Mouse (Mus musculus) limb, embryonic 14.5 days (tissue): ENCODE measurements around the gene Htra3. TPM values are rescaled to one million over a fixed set of nuclear protein-coding genes. Genes with fewer than 3 reads are reported as not detected.

ENCODE experiments used
- ATAC-seq: fragments of 200-750 bp; cut with Nextera tagmentation; 2 replicates; pipeline ENCODE4 v1.8.0; 2017; ENCODE audit warnings: low read depth, moderate number of reproducible peaks, moderate TSS enrichment; ENCODE audit not compliant: low FRiP score
- DNase-seq: peaks from one replicate; pipeline ENCODE4 v3.0.0-alpha.2; 2015; ENCODE audit warnings: low spot score
- H3K27ac ChIP-seq: fragments of 300-500 bp; sonication (generic); replicated peaks from 2 replicates; pipeline ENCODE4 v1.5.1; 2014; ENCODE audit warnings: low read depth, mild to moderate bottlenecking, low read length, moderate library complexity, mixed read lengths
- H3K27me3 ChIP-seq: fragments of 300-500 bp; sonication (generic); 2 replicates; pipeline ENCODE4 v1.6.1; 2014; ENCODE audit warnings: low read length, mixed read lengths; ENCODE audit not compliant: control insufficient read depth, insufficient read depth
- H3K36me3 ChIP-seq: fragments of 300-500 bp; sonication (generic); 2 replicates; pipeline ENCODE4 v1.6.1; 2014; ENCODE audit warnings: mild to moderate bottlenecking, low read length, moderate library complexity, mixed read lengths; ENCODE audit not compliant: control insufficient read depth, insufficient read depth
- H3K4me1 ChIP-seq: fragments of 300-500 bp; sonication (generic); 2 replicates; pipeline ENCODE4 v1.6.1; 2014; ENCODE audit warnings: antibody characterized with exemption, low read length, mixed read lengths; ENCODE audit not compliant: control insufficient read depth, insufficient read depth
- H3K4me2 ChIP-seq: fragments of 300-500 bp; sonication (generic); replicated peaks from 2 replicates; pipeline ENCODE4 v1.6.1; 2014; ENCODE audit warnings: low read depth, mild to moderate bottlenecking, low read length, moderate library complexity; ENCODE audit not compliant: severe bottlenecking
- H3K4me3 ChIP-seq: fragments of 300-500 bp; sonication (generic); replicated peaks from 2 replicates; pipeline ENCODE4 v1.5.1; 2014; ENCODE audit warnings: low read length
- H3K9ac ChIP-seq: fragments of 300-500 bp; sonication (generic); 2 replicates; pipeline ENCODE4 v1.6.1; 2014; ENCODE audit warnings: mild to moderate bottlenecking, low read depth, low read length, moderate library complexity; ENCODE audit not compliant: severe bottlenecking
- H3K9me3 ChIP-seq: fragments of 300-500 bp; sonication (generic); 2 replicates; pipeline ENCODE4 v1.6.1; 2016; ENCODE audit warnings: low read length; ENCODE audit not compliant: control insufficient read depth
- POLR2A ChIP-seq: fragments of 200-500 bp; IDR thresholded peaks from 2 replicates; pipeline ENCODE4 v1.8.0; 2012; ENCODE audit warnings: inconsistent platforms, mild to moderate bottlenecking, moderate library complexity, borderline replicate concordance; ENCODE audit not compliant: insufficient read depth, insufficient read length; ENCODE audit errors: extremely low read depth
- WGBS: fragments of 180-500 bp; shearing (Covaris S2); extraction: QIAGEN DNeasy Blood & Tissue Kit; methylation state at CpG from one replicate; pipeline ENCODE4 v1.1.7; 2014; 5-methylcytosine and 5-hydroxymethylcytosine counted together
- polyA plus RNA-seq, 2 experiments: library from polyadenylated mRNA; depleted of rRNA in 1 of 2; stranded (reverse) in 1 of 2; unstranded in 1 of 2; fragments of >200 nt; fragmentation: Nextera tagmentation in 1 of 2; extraction: Ambion mirVana in 1 of 2; gene quantifications; 2 replicates each; pipeline versions ENCODE4 v1.2.1 to v1.2.3; 2012 to 2014

Gene Htra3
- polyA plus RNA-seq, 2 experiments = 48.8 to 59.2 TPM

DNA sequence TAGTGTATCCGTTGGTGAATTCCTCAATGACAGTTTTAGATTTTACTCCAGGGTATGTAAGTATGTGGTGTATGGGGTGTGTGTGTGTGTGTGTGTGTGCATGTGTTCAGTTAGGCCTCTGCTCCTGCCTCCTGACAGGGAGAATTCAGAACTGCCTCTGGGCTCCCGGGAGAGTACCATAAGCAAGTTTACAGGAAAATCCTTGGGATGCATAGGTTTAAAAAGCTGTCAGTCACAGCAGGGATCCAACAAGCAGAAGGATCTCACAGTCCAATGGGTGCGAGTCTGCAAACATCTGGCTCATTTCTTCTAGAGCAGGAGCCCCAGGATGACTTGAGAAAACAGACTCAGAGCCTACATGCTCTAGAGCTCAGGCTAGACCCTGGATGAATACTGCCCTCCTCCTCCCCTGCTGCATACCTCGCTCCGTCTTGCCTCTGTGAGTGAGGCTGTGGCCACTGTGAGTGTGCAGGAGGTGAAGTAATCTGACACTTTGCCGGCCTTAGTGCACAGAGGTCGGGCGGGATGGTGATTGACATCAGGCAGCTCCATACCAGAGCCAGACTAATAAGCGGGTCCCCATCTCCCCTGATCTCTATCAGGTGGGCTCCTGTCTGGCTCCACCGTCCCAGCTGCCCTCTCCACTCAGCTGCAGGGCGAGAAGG, 9.7 kb downstream of the Htra3 start:
- no peak for TF ChIP-seq POLR2A
- Histone ChIP-seq H3K27ac (peak overlapping the region; percentile 20; the same call in 1 of the 2 replicates), H3K4me3 (no peak overlapping the region), H3K9me3 (no peaks in the 10 kb centered on the region), H3K36me3 (no peaks in the 10 kb centered on the region), H3K27me3 (no peaks in the 10 kb centered on the region), H3K4me2 (no peak overlapping the region), H3K9ac (no peak overlapping the region), H3K4me1 (peaks cover 42% of the 10 kb centered on the region)
- 5% methylated on average over 11 of the region's 11 CpGs for WGBS
- DNase-seq (peak; percentile 38), ATAC-seq (peak; percentile 36)

DNA sequence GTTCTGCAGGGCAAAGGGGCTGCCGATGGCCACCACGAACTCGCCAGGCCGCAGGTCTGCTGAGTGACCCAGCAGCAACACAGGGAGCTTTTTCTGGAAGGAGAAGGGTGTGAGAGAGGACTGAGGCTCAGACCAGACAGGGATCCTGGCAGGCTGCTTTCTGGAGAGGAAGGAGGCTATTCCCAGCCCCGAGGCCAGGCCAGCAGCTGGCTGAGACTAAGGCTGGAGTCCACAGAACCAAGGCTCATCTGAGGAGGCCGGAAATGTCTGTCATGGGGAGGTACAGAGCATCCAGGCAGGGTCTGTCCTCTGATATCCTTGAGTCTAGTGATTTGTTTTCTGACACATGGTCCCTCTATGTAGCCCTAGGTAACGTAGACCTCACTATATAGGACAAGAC, 13.4 kb downstream of the Htra3 start:
- no peak for ATAC-seq
- Histone ChIP-seq H3K36me3 (no peaks in the 10 kb centered on the region), H3K4me3 (no peak overlapping the region), H3K27ac (no peak overlapping the region), H3K9ac (no peak overlapping the region), H3K4me2 (no peak overlapping the region), H3K9me3 (no peaks in the 10 kb centered on the region), H3K4me1 (peaks cover 16% of the 10 kb centered on the region), H3K27me3 (no peaks in the 10 kb centered on the region)
- 88% methylated on average over 7 of the region's 7 CpGs for WGBS
- no peak for DNase-seq
- no peak for TF ChIP-seq POLR2A

DNA sequence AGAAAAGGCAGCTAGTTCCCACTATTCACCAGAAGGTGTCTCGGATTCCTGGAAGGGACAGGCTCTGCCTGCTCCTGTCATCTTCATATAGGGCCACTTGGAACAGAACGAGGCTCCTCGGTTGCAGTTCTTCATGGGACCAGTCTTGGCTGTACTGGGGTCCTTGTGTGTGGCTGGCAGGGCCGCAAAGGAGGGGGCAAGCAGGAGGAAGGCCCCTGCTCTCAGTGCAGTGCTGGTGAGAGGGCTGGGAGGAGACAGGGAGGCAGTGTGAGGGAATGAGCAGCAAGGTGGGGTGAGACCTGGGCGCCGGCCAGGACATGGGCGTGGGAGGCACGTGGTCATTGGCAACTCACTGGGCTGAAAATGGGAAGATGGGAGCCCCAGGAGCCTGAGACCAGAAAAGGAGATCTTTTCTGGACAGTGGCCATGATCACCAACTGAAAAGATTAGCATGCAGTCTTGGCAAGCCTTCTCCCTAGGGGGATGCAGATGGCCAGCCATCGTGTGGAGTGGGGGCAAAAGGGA, 17.5 kb downstream of the Htra3 start:
- WGBS = 78% methylated on average over 9 of the region's 9 CpGs

DNA sequence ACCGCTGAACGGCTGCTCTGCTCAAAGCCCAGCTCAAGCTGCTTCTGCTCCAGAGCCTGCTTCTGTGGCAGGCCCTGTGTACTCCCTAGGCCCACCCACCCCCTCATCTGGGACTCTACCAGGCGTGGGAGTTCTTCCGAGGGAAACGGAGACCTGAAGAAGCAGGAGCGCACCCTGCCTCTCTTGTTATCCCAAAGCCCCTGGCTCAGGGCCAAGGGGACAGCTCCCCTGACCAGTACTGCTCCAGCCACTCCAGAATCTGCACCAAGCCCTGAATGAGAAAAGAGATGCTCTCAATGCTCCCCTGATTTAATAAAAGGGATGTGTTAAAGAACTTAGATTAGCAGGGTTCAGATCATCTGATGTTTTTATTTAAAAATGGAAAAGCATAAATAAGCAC, 18.4 kb downstream of the Htra3 start:
- H3K4me1 ChIP-seq = no peaks in the 10 kb centered on the region
- 64% methylated on average over 6 of the region's 6 CpGs for WGBS
- ATAC-seq = no peak
- TF ChIP-seq POLR2A = no peak
- no peak overlapping the region for H3K4me3 ChIP-seq
- no peaks in the 10 kb centered on the region for H3K36me3 ChIP-seq
- no peak overlapping the region for H3K4me2 ChIP-seq
- no peaks in the 10 kb centered on the region for H3K27me3 ChIP-seq
- H3K27ac ChIP-seq = no peak overlapping the region
- no peak overlapping the region for H3K9ac ChIP-seq
- no peak for DNase-seq
- H3K9me3 ChIP-seq = no peaks in the 10 kb centered on the region

More for the DNA sequence above, 17.5 kb downstream of the Htra3 start:
- no peak for TF ChIP-seq POLR2A
- Histone ChIP-seq H3K27me3 (no peaks in the 10 kb centered on the region), H3K36me3 (no peaks in the 10 kb centered on the region), H3K4me1 (no peaks in the 10 kb centered on the region), H3K4me3 (no peak overlapping the region), H3K4me2 (no peak overlapping the region), H3K9me3 (no peaks in the 10 kb centered on the region), H3K27ac (no peak overlapping the region), H3K9ac (no peak overlapping the region)
- ATAC-seq = no peak
- DNase-seq = no peak

DNA sequence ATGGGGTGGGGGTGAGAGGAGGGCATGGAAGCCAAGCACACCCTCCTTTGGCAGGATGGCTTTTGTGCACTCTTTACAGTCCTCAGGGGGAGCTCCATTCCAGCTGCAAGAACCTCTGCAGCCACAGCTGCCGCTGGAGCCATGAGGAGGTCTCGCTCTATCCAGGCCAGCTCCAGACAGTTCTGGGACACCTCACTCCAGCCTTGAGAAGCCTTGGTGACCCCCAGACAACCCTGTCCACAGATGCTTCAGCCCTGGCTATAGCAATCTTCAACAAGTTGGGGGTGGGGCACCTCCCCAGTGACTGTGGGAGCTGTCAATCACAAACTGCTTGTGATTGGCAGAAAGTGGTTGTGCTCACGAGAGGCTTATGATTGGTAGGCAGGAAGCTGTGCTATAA, 20.1 kb downstream of the Htra3 start:
- 47% methylated on average over 3 of the region's 3 CpGs for WGBS
- Histone ChIP-seq H3K4me1 (no peaks in the 10 kb centered on the region), H3K4me3 (no peak overlapping the region), H3K4me2 (no peak overlapping the region), H3K27me3 (no peaks in the 10 kb centered on the region), H3K9ac (no peak overlapping the region), H3K36me3 (no peaks in the 10 kb centered on the region), H3K9me3 (no peaks in the 10 kb centered on the region), H3K27ac (no peak overlapping the region)
- no peak for DNase-seq
- TF ChIP-seq POLR2A = no peak
- ATAC-seq = peak; percentile 30; the same call in 1 of the 2 replicates
